Mouse (Mus musculus): ENCODE measurements around the gene Auh.

DNA sequence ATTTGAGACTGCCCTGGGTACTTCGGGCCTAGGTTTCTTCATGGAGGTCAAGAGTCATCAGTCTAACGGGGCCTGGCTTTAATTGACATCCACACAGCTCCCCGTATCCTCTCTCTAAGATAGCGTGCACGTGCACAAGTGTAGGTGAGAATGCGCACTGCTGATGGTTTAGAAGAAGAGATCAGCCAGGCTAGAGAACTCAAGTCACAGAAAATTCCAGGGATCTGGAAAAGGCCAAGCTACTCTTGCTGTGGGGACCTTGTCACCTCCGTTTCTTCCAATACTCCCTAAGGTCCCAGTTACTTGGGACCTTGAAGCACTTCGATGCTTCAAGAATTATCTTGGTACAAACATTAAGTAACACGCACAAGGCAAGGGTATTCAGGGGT lies 47.7 kb upstream of the Auh start:
- TF ChIP-seq CTCF (IDR thresholded peaks at IDR 0.05; ENCODE audit: low read depth, low read length) (no peak), POLR2AphosphoS5 (IDR thresholded peaks at IDR 0.05; ENCODE audit: insufficient replicate concordance, low read depth, low read length) (no peak)

Data from G1E (cell line).